Mouse (Mus musculus): ENCODE measurements at regions not wholly inside any gene's neighbourhood (a gene's known extent, or its start where the extent isn't known, plus 50 kb on each side); places are given as distances from the start of the nearest gene placed in this dataset.

DNA sequence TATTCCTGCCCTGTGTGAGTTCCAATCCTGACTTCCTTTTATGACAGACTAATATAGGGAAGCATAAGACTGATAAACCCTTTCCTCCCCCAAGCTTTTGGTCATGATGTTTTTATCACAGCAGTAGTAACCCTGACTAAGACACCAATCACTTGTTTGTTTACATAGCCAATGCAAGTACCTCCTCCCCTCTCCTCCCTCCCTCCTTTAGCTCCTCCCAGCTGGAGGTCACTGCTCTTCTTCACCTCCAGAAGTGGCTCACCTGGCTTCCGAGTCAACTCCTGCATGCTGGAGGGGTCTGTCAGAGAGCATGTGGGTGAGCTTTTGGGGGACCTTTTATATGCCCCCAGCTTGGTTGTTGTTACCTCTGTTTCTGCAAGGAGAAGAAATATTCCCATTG, 67.3 kb upstream of the Vps8 start:
- no peaks in the 10 kb centered on the region for H3K27me3 ChIP-seq (ENCODE audit: control insufficient read depth, insufficient read depth, low read length)
- H3K4me1 ChIP-seq (replicated peaks; ENCODE audit: control insufficient read depth, insufficient read depth, low read length) = no peaks in the 10 kb centered on the region
- DNase-seq = no peak
- H3K4me3 ChIP-seq (ENCODE audit: control insufficient read depth, insufficient read depth, low read length) = no peak overlapping the region
- WGBS = 100% methylated on average over 1 of the region's 1 CpGs
- TF ChIP-seq POLR2A (IDR thresholded peaks at IDR 0.05; ENCODE audit: control insufficient read depth, extremely low read depth, insufficient read depth, low read length, poor library complexity) (no peak), CTCF (IDR thresholded peaks at IDR 0.05; ENCODE audit: borderline replicate concordance, control insufficient read depth, extremely low read depth, insufficient read depth, low read length, poor library complexity) (no peak)
- H3K27ac ChIP-seq (ENCODE audit: control insufficient read depth, insufficient read depth, low read length) = no peak overlapping the region
- H3K36me3 ChIP-seq (ENCODE audit: control insufficient read depth, insufficient read depth, low read length) = no peaks in the 10 kb centered on the region

DNA sequence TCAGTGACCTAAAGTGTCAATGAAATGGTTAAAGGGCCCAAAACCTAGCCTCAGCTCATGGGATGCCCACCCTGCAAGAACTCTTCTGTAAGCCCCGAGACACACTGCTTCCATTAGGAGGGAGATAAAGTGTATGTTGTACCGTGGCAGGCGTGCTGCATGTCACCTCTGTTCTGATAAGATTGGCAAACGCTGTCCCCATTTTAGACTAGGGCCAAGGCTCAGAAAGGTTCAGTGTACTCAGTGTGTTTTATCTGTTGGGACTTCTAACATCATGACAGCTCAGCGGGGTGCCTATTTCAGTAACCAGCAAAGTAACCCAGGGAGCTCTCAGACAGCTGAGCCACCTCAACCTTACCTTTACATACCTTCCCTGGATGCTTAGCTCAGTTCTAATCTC, 65.5 kb upstream of the Vps8 start:
- no peaks in the 10 kb centered on the region for H3K27me3 ChIP-seq (ENCODE audit: control insufficient read depth, insufficient read depth, low read length)
- TF ChIP-seq CTCF (IDR thresholded peaks at IDR 0.05; ENCODE audit: borderline replicate concordance, control insufficient read depth, extremely low read depth, insufficient read depth, low read length, poor library complexity) = no peak
- no peak for TF ChIP-seq POLR2A (IDR thresholded peaks at IDR 0.05; ENCODE audit: control insufficient read depth, extremely low read depth, insufficient read depth, low read length, poor library complexity)
- H3K4me1 ChIP-seq (replicated peaks; ENCODE audit: control insufficient read depth, insufficient read depth, low read length) = no peaks in the 10 kb centered on the region
- no peak overlapping the region for H3K27ac ChIP-seq (ENCODE audit: control insufficient read depth, insufficient read depth, low read length)
- no peak overlapping the region for H3K4me3 ChIP-seq (ENCODE audit: control insufficient read depth, insufficient read depth, low read length)
- no peak for DNase-seq
- 92% methylated on average over 5 of the region's 5 CpGs for WGBS
- no peaks in the 10 kb centered on the region for H3K36me3 ChIP-seq (ENCODE audit: control insufficient read depth, insufficient read depth, low read length)

GRCm38 (mm10) chr16:21358313-21358920, 64.5 kb upstream of the Vps8 start:
- no peak for TF ChIP-seq POLR2A (IDR thresholded peaks at IDR 0.05; ENCODE audit: control insufficient read depth, extremely low read depth, insufficient read depth, low read length, poor library complexity)
- TF ChIP-seq CTCF (IDR thresholded peaks at IDR 0.05; ENCODE audit: borderline replicate concordance, control insufficient read depth, extremely low read depth, insufficient read depth, low read length, poor library complexity) = no peak
- WGBS = 70% methylated on average over 12 of the region's 12 CpGs
- Histone ChIP-seq H3K27me3 (ENCODE audit: control insufficient read depth, insufficient read depth, low read length) (no peaks in the 10 kb centered on the region), H3K4me3 (ENCODE audit: control insufficient read depth, insufficient read depth, low read length) (no peak overlapping the region), H3K4me1 (replicated peaks; ENCODE audit: control insufficient read depth, insufficient read depth, low read length) (no peaks in the 10 kb centered on the region), H3K27ac (ENCODE audit: control insufficient read depth, insufficient read depth, low read length) (no peak overlapping the region), H3K36me3 (ENCODE audit: control insufficient read depth, insufficient read depth, low read length) (no peaks in the 10 kb centered on the region)
- DNase-seq = no peak

- no peak for DNase-seq
- Histone ChIP-seq H3K4me1 (replicated peaks; ENCODE audit: control insufficient read depth, insufficient read depth, low read length) (no peaks in the 10 kb centered on the region), H3K36me3 (ENCODE audit: control insufficient read depth, insufficient read depth, low read length) (no peaks in the 10 kb centered on the region), H3K4me3 (ENCODE audit: control insufficient read depth, insufficient read depth, low read length) (no peak overlapping the region), H3K27ac (ENCODE audit: control insufficient read depth, insufficient read depth, low read length) (no peak overlapping the region), H3K27me3 (ENCODE audit: control insufficient read depth, insufficient read depth, low read length) (no peaks in the 10 kb centered on the region)
- TF ChIP-seq POLR2A (IDR thresholded peaks at IDR 0.05; ENCODE audit: control insufficient read depth, extremely low read depth, insufficient read depth, low read length, poor library complexity) (no peak), CTCF (IDR thresholded peaks at IDR 0.05; ENCODE audit: borderline replicate concordance, control insufficient read depth, extremely low read depth, insufficient read depth, low read length, poor library complexity) (no peak)
- WGBS = 13% methylated on average over 4 of the region's 4 CpGs
Observed at GRCm38 (mm10) chr16:21359459-21359858, 63.5 kb upstream of the Vps8 start.

GRCm38 (mm10) chr16:21361406-21361805, 61.5 kb upstream of the Vps8 start:
- DNase-seq = no peak
- no peaks in the 10 kb centered on the region for H3K27me3 ChIP-seq (ENCODE audit: control insufficient read depth, insufficient read depth, low read length)
- no peaks in the 10 kb centered on the region for H3K4me1 ChIP-seq (replicated peaks; ENCODE audit: control insufficient read depth, insufficient read depth, low read length)
- no peak overlapping the region for H3K27ac ChIP-seq (ENCODE audit: control insufficient read depth, insufficient read depth, low read length)
- TF ChIP-seq POLR2A (IDR thresholded peaks at IDR 0.05; ENCODE audit: control insufficient read depth, extremely low read depth, insufficient read depth, low read length, poor library complexity) (no peak), CTCF (IDR thresholded peaks at IDR 0.05; ENCODE audit: borderline replicate concordance, control insufficient read depth, extremely low read depth, insufficient read depth, low read length, poor library complexity) (no peak)
- WGBS = 76% methylated on average over 2 of the region's 2 CpGs
- no peak overlapping the region for H3K4me3 ChIP-seq (ENCODE audit: control insufficient read depth, insufficient read depth, low read length)
- H3K36me3 ChIP-seq (ENCODE audit: control insufficient read depth, insufficient read depth, low read length) = no peaks in the 10 kb centered on the region

DNA sequence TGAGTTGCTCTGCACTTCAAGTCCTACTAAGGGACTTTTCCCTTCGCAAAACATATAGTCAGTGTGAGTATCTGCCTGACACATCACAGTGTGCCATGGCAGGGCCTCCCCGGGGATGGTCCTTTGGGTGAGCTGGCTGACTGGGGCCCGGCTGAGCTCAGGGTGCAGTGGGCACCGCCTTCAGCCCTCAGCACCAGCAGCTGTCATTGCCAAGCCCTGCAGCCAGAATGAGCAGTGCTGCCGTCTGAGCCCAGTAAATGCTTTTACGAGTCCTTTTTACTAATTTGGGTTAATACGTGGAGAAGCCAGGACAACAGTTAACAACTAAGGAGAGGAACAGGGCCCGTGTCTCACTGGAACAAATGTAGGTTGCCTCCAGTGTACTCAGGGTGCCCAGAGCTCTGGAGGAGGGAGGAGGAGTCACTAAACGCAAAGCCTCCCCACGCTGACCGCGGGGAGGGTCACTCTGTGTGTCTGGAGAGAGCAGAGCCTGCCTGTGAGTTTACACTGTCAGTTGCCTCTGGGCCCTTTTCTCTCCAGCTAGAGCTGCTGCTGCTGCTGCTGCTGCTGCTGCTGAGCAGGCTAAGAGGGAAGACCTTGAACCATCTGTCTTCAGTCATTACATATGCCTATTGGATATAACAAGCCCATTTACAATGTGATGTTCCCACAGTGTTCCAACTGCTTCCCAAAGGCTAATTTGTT, 60.1 kb upstream of the Vps8 start:
- no peaks in the 10 kb centered on the region for H3K36me3 ChIP-seq (ENCODE audit: control insufficient read depth, insufficient read depth, low read length)
- TF ChIP-seq POLR2A (IDR thresholded peaks at IDR 0.05; ENCODE audit: control insufficient read depth, extremely low read depth, insufficient read depth, low read length, poor library complexity) (no peak), CTCF (IDR thresholded peaks at IDR 0.05; ENCODE audit: borderline replicate concordance, control insufficient read depth, extremely low read depth, insufficient read depth, low read length, poor library complexity) (no peak)
- H3K4me1 ChIP-seq (replicated peaks; ENCODE audit: control insufficient read depth, insufficient read depth, low read length) = no peaks in the 10 kb centered on the region
- DNase-seq = no peak
- 89% methylated on average over 12 of the region's 12 CpGs for WGBS
- no peak overlapping the region for H3K4me3 ChIP-seq (ENCODE audit: control insufficient read depth, insufficient read depth, low read length)
- H3K27me3 ChIP-seq (ENCODE audit: control insufficient read depth, insufficient read depth, low read length) = no peaks in the 10 kb centered on the region
- no peak overlapping the region for H3K27ac ChIP-seq (ENCODE audit: control insufficient read depth, insufficient read depth, low read length)

All from thymus, adult 2 months (tissue).